Mouse (Mus musculus): ENCODE measurements around the gene Gbf1. TPM values are rescaled to one million over a fixed set of nuclear protein-coding genes. Genes with fewer than 3 reads are reported as not detected.
A peak's percentile ranks its signal among the peaks of the same experiment; 100 is the strongest.
"Not testable (repeated sequence)": the region's sequence is repeated elsewhere in the genome, so short reads cannot be mapped to it uniquely, and the experiment has no call there.

Gbf1 gene
- polyA plus RNA-seq, 1 experiment, result 142 TPM

GRCm38 (mm10) chr19:46147511-46148371 lies 4.6 kb upstream of the Gbf1 start, which contains the start of gene Pitx3:
Gene Pitx3 (minus strand): TSS chr19:46148326.
- no peaks in the 10 kb centered on the region for H3K27me3 ChIP-seq (ENCODE audit: control insufficient read depth, insufficient read depth, low read length)
- peaks cover 19% of the 10 kb centered on the region for H3K4me1 ChIP-seq (ENCODE audit: control insufficient read depth, insufficient read depth, low read length)
- H3K27ac ChIP-seq (ENCODE audit: control insufficient read depth, insufficient read depth, low read depth, low read length), result no peak within 1 kb of the TSS
- TF ChIP-seq POLR2A (IDR thresholded peaks at IDR 0.05; ENCODE audit: control insufficient read depth, low read depth, low read length) (peak; percentile 42; the same call in 1 of the 2 replicates), CTCF (IDR thresholded peaks at IDR 0.05; ENCODE audit: control insufficient read depth, insufficient read depth, insufficient replicate concordance, low read depth, low read length) (no peak)
- peak within 1 kb of the TSS; percentile 82 for H3K4me3 ChIP-seq (ENCODE audit: control insufficient read depth, low read depth, low read length)
- H3K36me3 ChIP-seq (ENCODE audit: control insufficient read depth, insufficient read depth, low read length), result no peaks in the 10 kb centered on the region

- no peak overlapping the region for H3K27ac ChIP-seq (ENCODE audit: control insufficient read depth, insufficient read depth, low read depth, low read length)
- TF ChIP-seq CTCF (IDR thresholded peaks at IDR 0.05; ENCODE audit: control insufficient read depth, insufficient read depth, insufficient replicate concordance, low read depth, low read length), result no peak
- no peak for TF ChIP-seq POLR2A (IDR thresholded peaks at IDR 0.05; ENCODE audit: control insufficient read depth, low read depth, low read length)
These were observed 3.9 kb upstream of the Gbf1 start for GRCm38 (mm10) chr19:46148372-46148760.

GRCm38 (mm10) chr19:46149091-46149490 lies 3.2 kb upstream of the Gbf1 start:
- Histone ChIP-seq H3K4me3 (ENCODE audit: control insufficient read depth, low read depth, low read length) (no peak overlapping the region), H3K36me3 (ENCODE audit: control insufficient read depth, insufficient read depth, low read length) (no peaks in the 10 kb centered on the region), H3K27ac (ENCODE audit: control insufficient read depth, insufficient read depth, low read depth, low read length) (no peak overlapping the region), H3K4me1 (ENCODE audit: control insufficient read depth, insufficient read depth, low read length) (peaks cover 19% of the 10 kb centered on the region), H3K27me3 (ENCODE audit: control insufficient read depth, insufficient read depth, low read length) (no peaks in the 10 kb centered on the region)
- TF ChIP-seq POLR2A (IDR thresholded peaks at IDR 0.05; ENCODE audit: control insufficient read depth, low read depth, low read length) (no peak), CTCF (IDR thresholded peaks at IDR 0.05; ENCODE audit: control insufficient read depth, insufficient read depth, insufficient replicate concordance, low read depth, low read length) (no peak)

More at GRCm38 (mm10) chr19:46148372-46148760, 3.9 kb upstream of the Gbf1 start:
- peak overlapping the region; percentile 82 for H3K4me3 ChIP-seq (ENCODE audit: control insufficient read depth, low read depth, low read length)
- no peaks in the 10 kb centered on the region for H3K36me3 ChIP-seq (ENCODE audit: control insufficient read depth, insufficient read depth, low read length)
- no peaks in the 10 kb centered on the region for H3K27me3 ChIP-seq (ENCODE audit: control insufficient read depth, insufficient read depth, low read length)
- H3K4me1 ChIP-seq (ENCODE audit: control insufficient read depth, insufficient read depth, low read length), result peaks cover 19% of the 10 kb centered on the region

- no peaks in the 10 kb centered on the region for H3K27me3 ChIP-seq (ENCODE audit: control insufficient read depth, insufficient read depth, low read length)
- no peaks in the 10 kb centered on the region for H3K4me1 ChIP-seq (ENCODE audit: control insufficient read depth, insufficient read depth, low read length)
- H3K36me3 ChIP-seq (ENCODE audit: control insufficient read depth, insufficient read depth, low read length), result no peaks in the 10 kb centered on the region; the same call in none of the 2 replicates
- no peak overlapping the region for H3K4me3 ChIP-seq (ENCODE audit: control insufficient read depth, low read depth, low read length)
- TF ChIP-seq POLR2A (IDR thresholded peaks at IDR 0.05; ENCODE audit: control insufficient read depth, low read depth, low read length) (no peak), CTCF (IDR thresholded peaks at IDR 0.05; ENCODE audit: control insufficient read depth, insufficient read depth, insufficient replicate concordance, low read depth, low read length) (no peak)
- no peak overlapping the region for H3K27ac ChIP-seq (ENCODE audit: control insufficient read depth, insufficient read depth, low read depth, low read length)
These were observed 13.6 kb downstream of the Gbf1 start for GRCm38 (mm10) chr19:46165950-46166349.

- H3K27ac ChIP-seq (ENCODE audit: control insufficient read depth, insufficient read depth, low read depth, low read length); H3K36me3 ChIP-seq (ENCODE audit: control insufficient read depth, insufficient read depth, low read length); H3K27me3 ChIP-seq (ENCODE audit: control insufficient read depth, insufficient read depth, low read length); H3K4me3 ChIP-seq (ENCODE audit: control insufficient read depth, low read depth, low read length); H3K4me1 ChIP-seq (ENCODE audit: control insufficient read depth, insufficient read depth, low read length): not testable (repeated sequence)
These were observed 14.9 kb downstream of the Gbf1 start for GRCm38 (mm10) chr19:46167169-46167568.

GRCm38 (mm10) chr19:46169396-46169795 lies 17.1 kb downstream of the Gbf1 start:
- no peaks in the 10 kb centered on the region; the same call in none of the 2 replicates for H3K36me3 ChIP-seq (ENCODE audit: control insufficient read depth, insufficient read depth, low read length)

GRCm38 (mm10) chr19:46169913-46170312 lies 17.6 kb downstream of the Gbf1 start:
- TF ChIP-seq CTCF (IDR thresholded peaks at IDR 0.05; ENCODE audit: control insufficient read depth, insufficient read depth, insufficient replicate concordance, low read depth, low read length), result no peak
- no peak for TF ChIP-seq POLR2A (IDR thresholded peaks at IDR 0.05; ENCODE audit: control insufficient read depth, low read depth, low read length)
- no peaks in the 10 kb centered on the region; the same call in none of the 2 replicates for H3K36me3 ChIP-seq (ENCODE audit: control insufficient read depth, insufficient read depth, low read length)

More at GRCm38 (mm10) chr19:46169396-46169795, 17.1 kb downstream of the Gbf1 start:
- no peak for TF ChIP-seq CTCF (IDR thresholded peaks at IDR 0.05; ENCODE audit: control insufficient read depth, insufficient read depth, insufficient replicate concordance, low read depth, low read length)
- Histone ChIP-seq H3K4me3 (ENCODE audit: control insufficient read depth, low read depth, low read length) (no peak overlapping the region), H3K27ac (ENCODE audit: control insufficient read depth, insufficient read depth, low read depth, low read length) (no peak overlapping the region), H3K4me1 (ENCODE audit: control insufficient read depth, insufficient read depth, low read length) (no peaks in the 10 kb centered on the region), H3K27me3 (ENCODE audit: control insufficient read depth, insufficient read depth, low read length) (no peaks in the 10 kb centered on the region)

More at GRCm38 (mm10) chr19:46169913-46170312, 17.6 kb downstream of the Gbf1 start:
- H3K4me1 ChIP-seq (ENCODE audit: control insufficient read depth, insufficient read depth, low read length), result no peaks in the 10 kb centered on the region
- no peak overlapping the region for H3K27ac ChIP-seq (ENCODE audit: control insufficient read depth, insufficient read depth, low read depth, low read length)
- H3K27me3 ChIP-seq (ENCODE audit: control insufficient read depth, insufficient read depth, low read length), result no peaks in the 10 kb centered on the region
- H3K4me3 ChIP-seq (ENCODE audit: control insufficient read depth, low read depth, low read length), result no peak overlapping the region

Data from testis, adult 2 months (tissue).